Mouse (Mus musculus) liver, embryonic 16.5 days (tissue): ENCODE measurements around the gene Dbnl. TPM values are rescaled to one million over a fixed set of nuclear protein-coding genes. Genes with fewer than 3 reads are reported as not detected.

Experiments
- ATAC-seq: fragments of 200-750 bp; cut with Nextera tagmentation; 2 replicates; pipeline ENCODE4 v1.8.0; 2017; ENCODE audit warnings: low read depth, mild to moderate bottlenecking, moderate number of reproducible peaks, moderate library complexity
- H3K27ac ChIP-seq: fragments of 300-500 bp; sonication (generic); 2 replicates; pipeline ENCODE4 v1.5.1; 2014; ENCODE audit warnings: mild to moderate bottlenecking, low read length
- H3K27me3 ChIP-seq: fragments of 300-500 bp; sonication (generic); 2 replicates; pipeline ENCODE4 v1.6.1; 2014; ENCODE audit warnings: low read depth, low read length, mixed read lengths; ENCODE audit not compliant: control insufficient read depth, insufficient read depth
- H3K36me3 ChIP-seq: fragments of 300-500 bp; sonication (generic); 2 replicates; pipeline ENCODE4 v1.6.1; 2014; ENCODE audit warnings: mild to moderate bottlenecking; ENCODE audit not compliant: control insufficient read depth, insufficient read depth
- H3K4me1 ChIP-seq: fragments of 300-500 bp; sonication (generic); 2 replicates; pipeline ENCODE4 v1.6.1; 2014; ENCODE audit warnings: low read depth, low read length, mixed read lengths; ENCODE audit not compliant: control insufficient read depth
- H3K4me2 ChIP-seq: fragments of 300-500 bp; sonication (generic); 2 replicates; pipeline ENCODE4 v1.6.1; 2014; ENCODE audit warnings: low read depth, low read length, mixed read lengths
- H3K4me3 ChIP-seq: fragments of 300-500 bp; sonication (generic); 2 replicates; pipeline ENCODE4 v1.5.1; 2014; ENCODE audit warnings: low read depth, mild to moderate bottlenecking, low read length
- H3K9ac ChIP-seq: fragments of 300-500 bp; sonication (generic); 2 replicates; pipeline ENCODE4 v1.6.1; 2014; ENCODE audit warnings: low read depth, low read length
- H3K9me3 ChIP-seq: fragments of 300-500 bp; sonication (generic); replicated peaks from 2 replicates; pipeline ENCODE4 v1.6.1; 2016; ENCODE audit warnings: low read length; ENCODE audit not compliant: control insufficient read depth
- WGBS: fragments of 180-500 bp; shearing (Covaris S2); extraction: QIAGEN DNeasy Blood & Tissue Kit; methylation state at CpG from one replicate; pipeline ENCODE4 v1.1.7; 2014; ENCODE audit not compliant: insufficient replicate concordance; 5-methylcytosine and 5-hydroxymethylcytosine counted together
- polyA plus RNA-seq: library from polyadenylated mRNA; unstranded; fragments of >200 nt; fragmentation: Nextera tagmentation; extraction: Ambion mirVana; gene quantifications from 2 replicates; pipeline ENCODE4 v1.2.1, GENCODE M21; 2015

Gene Dbnl
- polyA plus RNA-seq, 1 experiment from 2014 or later = 43.9 TPM

- H3K4me2 ChIP-seq = peak within 1 kb of the TSS; percentile 88
- no peaks in the 10 kb centered on the region for H3K9me3 ChIP-seq
- H3K36me3 ChIP-seq = no peaks in the 10 kb centered on the region
- H3K9ac ChIP-seq = peak within 1 kb of the TSS; percentile 88
- under 1% methylated on average over 68 of the region's 68 CpGs for WGBS
- H3K27ac ChIP-seq = peak within 1 kb of the TSS; percentile 96
- H3K4me3 ChIP-seq = peak within 1 kb of the TSS; percentile 86
- H3K27me3 ChIP-seq = no peaks in the 10 kb centered on the region
- ATAC-seq = peak; percentile 97
- peaks cover 13% of the 10 kb centered on the region for H3K4me1 ChIP-seq
These were observed 26.3 kb upstream of the Dbnl start, which contains the start of gene Urgcp for GRCm38 (mm10) chr11:5761820-5762632. Gene Urgcp, minus strand, starts transcription at chr11:5762376.

DNA sequence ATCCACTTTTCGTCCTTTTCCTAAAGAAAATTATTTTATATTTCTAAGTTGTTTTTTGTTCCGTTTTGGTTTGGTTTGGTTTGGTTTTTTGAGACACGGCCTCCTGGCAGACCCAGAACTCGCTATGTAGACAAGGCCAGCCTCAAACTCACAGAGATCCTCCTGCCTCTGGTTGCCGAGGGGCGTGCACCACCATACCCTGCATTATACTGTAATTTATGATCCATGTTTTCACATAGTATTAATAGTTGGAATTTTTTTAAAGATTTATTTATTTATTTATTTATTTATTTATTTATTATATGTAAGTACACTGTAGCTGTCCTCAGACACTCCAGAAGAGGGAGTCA lies 25.7 kb upstream of the Dbnl start:
- Histone ChIP-seq H3K27ac (peak overlapping the region; percentile 72), H3K36me3 (no peaks in the 10 kb centered on the region)
- no peak for ATAC-seq

GRCm38 (mm10) chr11:5766019-5766418 lies 22.3 kb upstream of the Dbnl start:
- no peak for ATAC-seq
- Histone ChIP-seq H3K27ac (no peak overlapping the region), H3K27me3 (no peaks in the 10 kb centered on the region), H3K9ac (no peak overlapping the region), H3K4me3 (no peak overlapping the region), H3K36me3 (no peaks in the 10 kb centered on the region; the same call in 1 of the 2 replicates), H3K4me1 (peaks cover 7% of the 10 kb centered on the region; the same call in 1 of the 2 replicates), H3K4me2 (no peak overlapping the region), H3K9me3 (no peaks in the 10 kb centered on the region)
- 74% methylated on average over 6 of the region's 6 CpGs for WGBS

More for the DNA sequence above, 25.7 kb upstream of the Dbnl start:
- H3K4me2 ChIP-seq = peak overlapping the region; percentile 88
- peak overlapping the region; percentile 86 for H3K4me3 ChIP-seq
- H3K9ac ChIP-seq = peak overlapping the region; percentile 88
- WGBS = 6% methylated on average over 6 of the region's 6 CpGs
- H3K27me3 ChIP-seq = no peaks in the 10 kb centered on the region
- H3K9me3 ChIP-seq = no peaks in the 10 kb centered on the region
- H3K4me1 ChIP-seq = peaks cover 13% of the 10 kb centered on the region

DNA sequence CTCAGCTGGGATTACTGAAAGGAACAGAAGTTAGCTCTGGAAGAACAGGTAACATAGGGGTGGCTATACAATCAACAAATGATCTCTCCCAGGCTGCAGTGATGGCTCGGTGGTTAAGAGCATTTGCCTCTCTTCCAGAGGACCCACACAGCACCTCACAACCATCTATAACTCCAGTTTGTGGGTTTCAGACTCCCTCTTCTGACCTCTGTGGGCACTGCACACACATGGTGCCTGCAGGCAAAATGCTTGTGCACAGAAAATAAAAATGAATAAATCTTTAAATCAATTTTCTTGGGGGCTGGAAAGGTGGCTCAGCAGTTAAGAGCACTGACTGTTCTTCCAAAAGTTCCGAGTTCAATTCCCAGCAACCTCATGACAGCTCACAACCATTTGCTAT lies 9.8 kb upstream of the Dbnl start:
- peaks cover 12% of the 10 kb centered on the region for H3K4me1 ChIP-seq
- H3K9ac ChIP-seq = no peak overlapping the region
- H3K27ac ChIP-seq = no peak overlapping the region
- no peaks in the 10 kb centered on the region for H3K36me3 ChIP-seq
- no peaks in the 10 kb centered on the region for H3K9me3 ChIP-seq
- no peak overlapping the region for H3K4me3 ChIP-seq
- no peaks in the 10 kb centered on the region for H3K27me3 ChIP-seq
- WGBS = 40% methylated on average over 2 of the region's 2 CpGs
- no peak overlapping the region for H3K4me2 ChIP-seq
- no peak for ATAC-seq

GRCm38 (mm10) chr11:5780035-5780499 lies 8.2 kb upstream of the Dbnl start:
- H3K27ac ChIP-seq = no peak overlapping the region
- no peaks in the 10 kb centered on the region for H3K36me3 ChIP-seq
- no peaks in the 10 kb centered on the region for H3K27me3 ChIP-seq
- no peak for ATAC-seq
- no peak overlapping the region for H3K4me2 ChIP-seq
- H3K9ac ChIP-seq = no peak overlapping the region
- 82% methylated on average over 6 of the region's 6 CpGs for WGBS
- no peak overlapping the region for H3K4me3 ChIP-seq
- peaks cover 12% of the 10 kb centered on the region for H3K4me1 ChIP-seq
- H3K9me3 ChIP-seq = no peaks in the 10 kb centered on the region

- no peak overlapping the region for H3K4me3 ChIP-seq
- WGBS = 48% methylated on average over 8 of the region's 8 CpGs
- peak; percentile 85 for ATAC-seq
- peak overlapping the region; percentile 35 for H3K4me2 ChIP-seq
- no peaks in the 10 kb centered on the region for H3K9me3 ChIP-seq
- H3K4me1 ChIP-seq = peaks cover 20% of the 10 kb centered on the region
- H3K9ac ChIP-seq = peak overlapping the region; percentile 37; the same call in 1 of the 2 replicates
- H3K27ac ChIP-seq = peak overlapping the region; percentile 47
- no peaks in the 10 kb centered on the region for H3K27me3 ChIP-seq
- H3K36me3 ChIP-seq = no peaks in the 10 kb centered on the region
These were observed 5.9 kb upstream of the Dbnl start for GRCm38 (mm10) chr11:5782199-5782944.

GRCm38 (mm10) chr11:5785732-5786131 lies 2.6 kb upstream of the Dbnl start:
- Histone ChIP-seq H3K36me3 (no peaks in the 10 kb centered on the region), H3K4me3 (no peak overlapping the region), H3K27me3 (no peaks in the 10 kb centered on the region), H3K27ac (peak overlapping the region; percentile 17; the same call in 1 of the 2 replicates), H3K4me1 (peaks cover 35% of the 10 kb centered on the region), H3K4me2 (no peak overlapping the region), H3K9me3 (no peaks in the 10 kb centered on the region), H3K9ac (no peak overlapping the region)
- ATAC-seq = no peak

GRCm38 (mm10) chr11:5787671-5788055 lies 625 bp upstream of the Dbnl start:
- H3K4me2 ChIP-seq = peak overlapping the region; percentile 85
- peak overlapping the region; percentile 75 for H3K4me3 ChIP-seq
- no peak for ATAC-seq
- H3K9ac ChIP-seq = peak overlapping the region; percentile 75
- H3K27me3 ChIP-seq = no peaks in the 10 kb centered on the region
- H3K27ac ChIP-seq = peak overlapping the region; percentile 97
- no peaks in the 10 kb centered on the region for H3K9me3 ChIP-seq
- H3K36me3 ChIP-seq = no peaks in the 10 kb centered on the region
- peaks cover 26% of the 10 kb centered on the region for H3K4me1 ChIP-seq
- 17% methylated on average over 8 of the region's 8 CpGs for WGBS
